Mouse (Mus musculus): ENCODE measurements at regions not wholly inside any gene's neighbourhood (a gene's known extent, or its start where the extent isn't known, plus 50 kb on each side); places are given as distances from the start of the nearest gene placed in this dataset.

GRCm38 (mm10) chr4:10788306-10788705 lies 86.0 kb upstream of the 2610301B20Rik start:
- TF ChIP-seq MAFK (IDR thresholded peaks at IDR 0.05; ENCODE audit: insufficient read depth, low read depth, low read length) (no peak), CHD2 (IDR thresholded peaks at IDR 0.05; ENCODE audit: low read depth, low read length) (no peak), ZNF384 (IDR thresholded peaks at IDR 0.05; ENCODE audit: low read depth, low read length) (no peak), HCFC1 (IDR thresholded peaks at IDR 0.05; ENCODE audit: borderline replicate concordance, insufficient read depth, low read length) (no peak)
